Mouse (Mus musculus) bone marrow macrophage, adult 2 months (primary cell): Measurements from ENCODE around the gene Gm30191. TPM values are rescaled to one million over a fixed set of nuclear protein-coding genes. Genes with fewer than 3 reads are reported as not detected.
"Not testable (repeated sequence)": the region's sequence is repeated elsewhere in the genome, so short reads cannot be mapped to it uniquely, and the experiment has no call there.

Source experiments
- H3K27ac ChIP-seq: 2 replicates; pipeline ENCODE4 v1.5.1; 2012; ENCODE audit warnings: low read depth, low read length; ENCODE audit not compliant: insufficient read depth
- H3K4me1 ChIP-seq: 2 replicates; pipeline ENCODE4 v1.6.1; 2012; ENCODE audit warnings: low read length; ENCODE audit not compliant: control insufficient read depth, insufficient read depth
- H3K4me3 ChIP-seq: 2 replicates; pipeline ENCODE4 v1.5.1; 2012; ENCODE audit warnings: mild to moderate bottlenecking, low read length, moderate library complexity; ENCODE audit not compliant: insufficient read depth
- CTCF ChIP-seq: IDR thresholded peaks from 2 replicates; pipeline ENCODE4 v1.5.1; 2012; ENCODE audit warnings: low read depth, mild to moderate bottlenecking, low read length, moderate library complexity
- POLR2A ChIP-seq: IDR thresholded peaks from 2 replicates; pipeline ENCODE4 v1.6.1; 2012; ENCODE audit warnings: mild to moderate bottlenecking, low read depth, low read length, borderline replicate concordance
- polyA plus RNA-seq: library from polyadenylated mRNA; stranded (reverse); fragments of >200 nt; gene quantifications from 2 replicates; pipeline ENCODE4 v1.2.4, GENCODE M21; 2012; ENCODE audit not compliant: missing spikeins, insufficient read depth, insufficient read length

Gene Gm30191
- polyA plus RNA-seq, 1 experiment, result not detected

DNA sequence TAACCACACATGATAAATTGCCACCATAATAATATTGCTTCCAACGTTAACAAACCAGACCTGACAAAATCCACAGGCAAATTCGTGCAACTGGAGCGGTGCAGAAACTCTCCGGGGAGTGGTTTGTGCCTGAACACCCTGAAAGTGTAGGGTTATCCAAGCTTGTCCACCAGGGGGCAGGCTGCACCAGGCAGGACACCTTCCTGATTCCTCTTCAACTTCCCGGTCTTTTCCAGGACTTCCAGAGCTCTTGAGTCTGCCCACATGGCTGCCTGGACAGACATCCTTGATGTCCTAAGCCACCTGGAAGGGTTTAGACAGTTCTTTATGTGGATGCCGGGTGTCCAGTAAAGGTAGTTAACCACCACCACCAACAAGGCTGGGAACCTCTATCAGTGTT lies 16.5 kb downstream of the Gm30191 start:
- peaks cover 4% of the 10 kb centered on the region; the same call in 1 of the 2 replicates for H3K4me1 ChIP-seq

DNA sequence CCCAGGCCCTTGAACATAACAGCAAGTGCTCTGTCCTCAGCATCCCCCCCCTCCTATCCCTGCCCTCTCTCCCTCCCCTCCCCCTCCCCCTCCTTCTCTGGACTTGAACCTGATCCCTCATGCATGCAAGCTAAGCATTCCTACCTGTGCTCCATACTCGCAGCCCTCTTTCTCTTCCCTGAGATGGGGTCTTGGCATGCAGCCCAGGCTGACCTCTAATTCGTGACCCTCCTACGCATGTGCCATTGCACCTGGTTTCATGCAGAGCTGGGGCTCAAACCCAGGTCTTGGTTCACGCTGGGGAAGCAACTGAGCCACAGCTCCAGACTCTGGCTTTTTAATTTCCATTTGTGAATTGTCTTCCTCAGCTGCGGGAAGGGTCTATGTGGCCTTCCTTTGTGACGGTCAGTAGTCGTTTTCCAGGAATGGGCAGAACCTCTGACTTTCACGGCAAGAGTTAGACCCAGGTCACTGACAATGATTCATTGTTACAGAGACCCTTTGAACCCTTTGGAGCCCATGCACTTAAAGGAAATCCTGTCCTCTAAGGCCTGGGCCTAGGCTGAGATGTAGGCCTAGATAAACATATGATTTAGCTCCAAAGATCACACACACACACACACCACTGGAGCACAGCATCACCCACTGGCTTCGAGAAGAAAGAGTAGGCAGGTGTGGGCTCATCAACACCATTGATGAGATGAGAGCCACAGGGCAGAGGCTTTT lies 19.3 kb downstream of the Gm30191 start:
- Histone ChIP-seq H3K27ac (no peak overlapping the region), H3K4me1 (no peaks in the 10 kb centered on the region), H3K4me3 (no peak overlapping the region)
- TF ChIP-seq CTCF (no peak), POLR2A (no peak)

More for the DNA sequence above, 16.5 kb downstream of the Gm30191 start:
- TF ChIP-seq POLR2A (no peak), CTCF (peak; percentile 90)
- no peak overlapping the region for H3K27ac ChIP-seq
- no peak overlapping the region for H3K4me3 ChIP-seq

DNA sequence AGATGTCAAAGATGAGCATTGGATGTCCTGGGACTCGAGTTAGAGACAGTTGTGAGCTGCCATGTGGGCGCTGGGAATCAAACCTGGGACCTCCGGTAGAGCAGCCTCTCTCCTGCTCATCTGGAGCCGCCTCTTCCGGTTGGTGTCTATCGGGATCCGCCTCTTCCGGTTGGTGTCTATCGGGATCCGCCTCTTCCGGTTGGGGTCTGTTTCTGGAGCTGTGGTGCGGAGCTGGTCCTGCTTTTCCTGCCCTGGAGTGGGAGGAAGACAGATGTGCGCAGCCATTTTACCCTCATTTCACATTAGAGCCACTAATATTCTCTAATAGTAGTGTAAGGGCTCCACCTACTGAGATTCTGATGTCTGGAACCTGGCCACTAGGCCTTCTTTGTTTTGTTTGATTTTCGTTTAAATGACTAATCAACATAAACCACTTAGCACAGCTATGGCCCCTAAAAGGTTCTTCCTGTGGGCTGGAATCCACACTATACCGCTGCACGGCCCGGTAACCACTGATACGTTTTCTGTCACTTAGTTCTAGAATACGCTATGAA lies 21.4 kb downstream of the Gm30191 start:
- TF ChIP-seq POLR2A (no peak), CTCF (no peak)
- H3K4me3 ChIP-seq, result no peak overlapping the region
- H3K4me1 ChIP-seq, result peaks cover 4% of the 10 kb centered on the region; the same call in 1 of the 2 replicates
- no peak overlapping the region for H3K27ac ChIP-seq

DNA sequence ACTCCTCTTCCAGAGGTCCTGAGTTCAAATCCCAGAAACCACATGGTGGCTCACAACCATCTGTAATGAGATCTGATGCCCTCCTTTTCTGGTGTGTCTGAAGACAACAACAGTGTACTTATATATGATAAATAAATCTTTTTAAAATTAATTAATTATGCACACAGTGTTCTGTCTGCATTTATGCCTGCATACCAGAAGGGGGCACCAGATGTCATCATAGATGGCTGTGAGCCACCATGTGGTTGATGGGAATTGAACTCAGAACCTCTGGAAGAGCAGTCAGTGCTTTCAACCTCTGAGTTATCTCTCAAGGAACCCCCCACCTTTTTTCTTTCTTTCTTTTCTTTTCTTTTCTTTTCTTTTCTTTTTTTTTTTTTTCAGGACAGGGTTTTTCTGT lies 22.9 kb downstream of the Gm30191 start:
- H3K4me3 ChIP-seq, H3K4me1 ChIP-seq, H3K27ac ChIP-seq: not testable (repeated sequence)

DNA sequence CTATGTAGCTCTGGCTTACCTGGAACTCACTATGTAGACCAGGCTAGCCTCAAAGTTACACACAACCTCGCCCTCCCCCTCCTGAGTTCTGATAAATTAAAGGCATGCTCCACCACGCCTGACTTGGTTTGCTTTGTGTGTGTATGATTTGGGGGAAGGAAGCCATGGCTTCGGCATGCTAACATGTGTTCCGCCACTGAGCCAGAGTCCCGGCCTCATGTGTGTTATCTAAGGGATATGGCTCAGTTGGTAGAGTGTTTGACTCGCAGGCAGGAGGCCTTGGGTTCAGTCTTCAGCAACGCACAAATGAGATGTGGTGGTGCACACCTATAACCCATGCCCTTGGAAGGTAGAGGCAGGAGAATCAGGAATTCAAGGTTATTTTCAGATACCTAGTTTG lies 25.2 kb downstream of the Gm30191 start:
- no peak for TF ChIP-seq POLR2A
- H3K4me1 ChIP-seq, result peaks cover 4% of the 10 kb centered on the region; the same call in 1 of the 2 replicates
- H3K4me3 ChIP-seq, result no peak overlapping the region
- no peak overlapping the region for H3K27ac ChIP-seq

DNA sequence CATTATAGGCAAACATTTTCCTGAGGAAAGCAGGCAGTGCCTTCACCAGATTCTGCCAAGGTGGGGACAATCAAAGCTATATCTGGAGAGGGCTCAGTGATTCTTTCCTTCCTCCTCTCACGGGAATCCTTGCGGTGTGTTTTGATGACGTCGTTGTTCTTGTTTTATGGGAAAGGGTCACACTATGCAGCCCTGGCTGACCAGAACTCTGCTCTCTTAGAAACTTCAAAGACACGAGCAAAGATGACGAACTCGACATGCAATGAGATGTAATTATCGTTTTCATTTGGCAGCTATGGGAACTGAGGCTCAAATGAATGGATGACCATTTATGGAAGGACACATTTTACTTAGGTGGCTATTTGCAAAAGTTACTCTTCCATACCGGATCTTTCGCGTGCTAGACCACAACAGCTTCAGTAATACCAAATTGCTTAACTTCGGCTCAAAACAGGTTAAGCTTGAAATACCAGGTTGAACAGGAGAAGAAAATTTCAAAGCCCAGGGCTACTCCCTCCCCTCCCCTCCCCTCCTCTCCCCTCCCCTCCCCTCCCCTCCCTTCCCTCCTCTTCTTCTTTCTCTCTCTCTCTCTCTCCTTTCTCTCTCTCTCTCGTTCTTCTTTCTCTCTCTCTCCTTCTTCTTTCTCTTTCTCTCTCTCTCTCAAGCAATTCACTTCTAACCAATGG lies 26.1 kb downstream of the Gm30191 start:
- Histone ChIP-seq H3K4me1 (peaks cover 4% of the 10 kb centered on the region; the same call in 1 of the 2 replicates), H3K4me3 (no peak overlapping the region), H3K27ac (no peak overlapping the region)
- TF ChIP-seq POLR2A (no peak), CTCF (no peak)

DNA sequence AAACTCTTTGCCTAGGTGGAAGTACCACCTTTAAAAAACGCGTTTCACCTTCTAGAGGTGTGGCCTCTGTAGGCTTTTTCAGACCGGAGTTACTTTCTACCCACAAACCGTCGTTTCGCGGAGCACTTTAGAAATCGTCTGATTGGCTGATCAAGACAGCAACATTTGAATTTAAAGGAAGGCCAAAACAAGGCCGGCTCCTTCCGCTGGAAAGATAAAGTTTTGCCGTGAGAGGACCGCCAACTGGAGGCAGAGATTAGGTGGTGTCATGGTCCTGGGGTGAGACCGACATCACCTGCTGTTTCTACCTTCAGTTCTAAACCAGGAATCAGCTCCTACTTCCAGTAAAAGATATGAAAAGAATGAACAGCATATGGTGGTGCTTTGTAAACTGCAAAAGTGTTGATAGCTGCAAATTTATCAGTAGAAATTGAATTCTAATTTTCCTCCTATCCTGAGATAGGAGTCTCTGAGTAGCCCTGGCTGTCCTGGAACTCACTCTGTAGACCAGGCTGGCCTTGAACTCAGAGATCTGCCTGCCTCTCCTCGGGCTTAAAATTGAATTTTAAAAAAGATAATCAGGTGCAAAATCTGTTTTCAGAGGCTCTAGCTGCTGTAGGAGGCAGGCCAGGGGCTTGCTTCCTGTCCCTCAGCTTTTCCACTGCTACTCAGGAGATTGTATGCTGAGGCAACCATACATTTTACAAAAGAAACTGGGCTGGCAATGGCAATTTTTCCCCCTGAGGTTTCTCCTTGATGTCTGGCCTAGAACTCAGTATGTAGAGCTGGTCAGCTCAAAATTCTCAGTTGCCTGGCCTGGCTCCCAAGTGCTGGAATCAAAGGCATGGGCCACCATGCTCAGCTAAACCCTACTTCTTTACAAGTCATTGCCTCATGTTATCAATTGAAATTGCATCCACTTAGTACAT lies 26.9 kb downstream of the Gm30191 start:
- Histone ChIP-seq H3K4me1 (peaks cover 4% of the 10 kb centered on the region; the same call in 1 of the 2 replicates), H3K4me3 (no peak overlapping the region), H3K27ac (no peak overlapping the region)
- no peak for TF ChIP-seq CTCF
- no peak for TF ChIP-seq POLR2A

DNA sequence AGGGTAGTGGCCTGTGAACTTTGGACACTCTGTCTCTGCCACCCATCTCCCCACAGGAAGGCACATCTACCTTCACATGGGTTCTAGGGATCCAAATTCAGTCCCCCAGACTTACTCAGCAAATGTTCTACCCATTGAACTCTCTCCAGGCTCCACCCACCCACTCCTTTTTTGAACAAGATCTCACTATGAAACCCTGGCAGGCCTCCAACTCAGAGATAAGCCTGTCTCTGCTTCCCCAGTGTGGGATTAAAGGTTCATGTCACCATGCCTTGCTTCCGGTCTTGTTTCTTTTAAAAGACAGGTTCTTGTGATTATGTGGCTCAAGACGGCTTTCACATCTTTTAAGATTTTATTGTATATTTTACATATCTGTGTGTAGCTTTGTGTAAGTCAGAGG lies 38.2 kb downstream of the Gm30191 start:
- Histone ChIP-seq H3K27ac (no peak overlapping the region), H3K4me1 (peaks cover 17% of the 10 kb centered on the region), H3K4me3 (no peak overlapping the region)
- TF ChIP-seq POLR2A (no peak), CTCF (no peak)
